Mouse (Mus musculus) lung, adult 2 months (tissue): ENCODE measurements around the gene Tmem171.

Experiments used
- CTCF ChIP-seq: fragments of 200-500 bp; IDR thresholded peaks from 2 replicates; pipeline ENCODE4 v1.5.1; 2011; ENCODE audit warnings: mild to moderate bottlenecking, low read length, control low read depth; ENCODE audit not compliant: insufficient read depth
- POLR2A ChIP-seq: fragments of 200-500 bp; IDR thresholded peaks from 2 replicates; pipeline ENCODE4 v1.6.1; 2011; ENCODE audit warnings: low read depth, mild to moderate bottlenecking, control low read depth, low read length, borderline replicate concordance; ENCODE audit errors: extremely low read depth

- TF ChIP-seq CTCF (no peak), POLR2A (no peak)
Measured at GRCm38 (mm10) chr13:98702361-98702760, 7.7 kb upstream of the Tmem171 start.
